Mouse (Mus musculus) left cerebral cortex, postnatal 36 days (tissue): Measurements from ENCODE around the gene Espl1. TPM values are rescaled to one million over a fixed set of nuclear protein-coding genes. Genes with fewer than 3 reads are reported as not detected.

Source experiments
- DNase-seq, 2 experiments: peaks; one replicate each; pipeline ENCODE4 v3.0.0; 2021 to 2022; ENCODE audit warnings: low spot score in 2 of 2, mixed read lengths in 1 of 2
- intact Hi-C: fragments of 180-260 bp; cut with DNase I; formaldehyde crosslinking; loops from one replicate; pipeline ENCODE4 v1.15.1; 2025
- total RNA-seq, 2 experiments: library from RNA; stranded (reverse); gene quantifications; 2 replicates each; pipeline ENCODE4 v1.2.3; 2021

Espl1 gene
- total RNA-seq = 1 to 10 TPM; 1.1 TPM

GRCm38 (mm10) chr15:102295633-102296367, at the start of gene Espl1:
Espl1 (plus strand) TSS chr15:102296266.
- peak; percentile 87 to 90 for DNase-seq
- intact Hi-C loops = no loop called here

GRCm38 (mm10) chr15:102246866-102247251, 49.2 kb upstream of the Espl1 start:
- intact Hi-C loops = loop anchor here (2.0 kb wide), 1 partner anchor 32 kb away; the partner anchor contains the start of gene Mfsd5
- DNase-seq = peak; percentile 87 to 88

DNA sequence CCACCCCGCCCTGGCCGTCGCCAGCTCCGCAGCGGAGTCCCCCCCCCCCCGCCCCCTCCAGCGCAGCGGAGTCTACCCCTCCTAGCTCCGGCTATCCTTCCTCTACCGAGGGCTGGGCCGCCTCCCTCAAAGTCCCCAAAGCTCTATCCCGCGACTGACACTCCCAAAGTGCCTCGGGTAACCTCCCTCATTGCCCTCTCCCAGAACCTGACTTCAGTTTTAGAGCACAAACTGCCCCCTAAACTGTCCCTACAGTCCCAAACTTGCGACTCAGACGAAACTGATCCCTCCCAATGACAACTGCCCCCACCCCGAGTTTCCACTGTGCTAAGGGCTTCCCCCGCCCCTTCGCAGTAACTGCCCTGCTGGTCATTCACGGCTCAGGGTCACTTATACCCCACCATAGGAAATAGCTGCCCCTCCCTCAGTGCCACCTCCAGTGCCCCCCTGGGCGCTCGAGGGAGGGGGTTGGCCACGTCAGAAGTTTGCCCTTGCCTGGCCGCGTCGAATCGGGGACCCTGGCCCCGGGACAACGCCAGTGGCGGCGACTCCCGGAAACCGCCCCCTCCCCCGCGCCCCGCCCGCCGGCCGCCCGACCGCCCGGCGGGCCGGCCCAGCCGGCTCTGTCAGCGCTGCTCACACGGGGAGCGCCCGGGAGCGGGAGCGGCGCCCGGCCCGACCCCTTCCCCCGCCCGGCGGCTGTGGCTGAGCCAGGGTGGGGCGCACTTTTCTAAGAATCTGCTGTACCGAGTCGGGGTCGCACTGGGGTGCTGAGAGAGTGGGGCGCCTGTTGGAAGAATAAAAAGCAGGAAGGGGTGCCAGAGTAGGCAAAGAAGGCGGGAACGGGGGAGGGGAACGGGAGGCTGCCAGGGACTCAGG, 48.6 kb upstream of the Espl1 start:
- intact Hi-C loops = loop anchor here (2.0 kb wide), 1 partner anchor 31 kb away; the partner anchor contains the start of gene Mfsd5
- peak; percentile 42 to 44 for DNase-seq

DNA sequence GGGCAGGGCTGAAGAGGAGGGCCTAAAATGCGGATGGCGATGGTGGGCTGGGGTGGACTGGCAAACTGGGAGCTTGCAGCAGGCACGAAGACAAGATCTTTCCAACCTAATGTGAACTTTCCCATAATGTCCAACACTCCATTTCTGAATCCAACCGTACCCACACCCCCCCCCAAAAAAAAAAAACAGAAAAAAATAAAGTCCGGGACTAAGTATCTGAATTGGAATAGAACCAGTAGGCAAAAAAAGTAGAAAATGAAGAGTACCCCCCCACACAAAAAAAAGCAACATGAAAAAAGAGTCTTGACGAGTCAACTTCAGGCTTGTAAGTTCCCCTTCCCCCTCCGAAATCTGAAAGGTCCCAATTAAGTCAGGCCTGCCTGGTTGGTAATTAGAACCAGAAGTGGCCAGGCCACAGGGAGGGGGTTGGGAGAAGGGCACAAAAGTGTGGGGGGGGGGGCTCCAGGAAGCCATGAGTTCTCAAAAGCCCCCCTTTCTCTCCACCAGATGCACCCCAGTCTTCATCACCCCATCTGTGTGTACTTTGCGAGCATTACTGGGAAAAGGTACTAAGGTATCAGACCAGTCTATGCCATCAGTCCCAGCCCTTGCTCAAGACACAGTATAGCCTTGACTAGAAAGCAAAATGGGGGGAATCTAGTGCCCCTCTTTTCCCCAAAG, 47.8 kb upstream of the Espl1 start:
- intact Hi-C loops = no loop called here
- no peak for DNase-seq

DNA sequence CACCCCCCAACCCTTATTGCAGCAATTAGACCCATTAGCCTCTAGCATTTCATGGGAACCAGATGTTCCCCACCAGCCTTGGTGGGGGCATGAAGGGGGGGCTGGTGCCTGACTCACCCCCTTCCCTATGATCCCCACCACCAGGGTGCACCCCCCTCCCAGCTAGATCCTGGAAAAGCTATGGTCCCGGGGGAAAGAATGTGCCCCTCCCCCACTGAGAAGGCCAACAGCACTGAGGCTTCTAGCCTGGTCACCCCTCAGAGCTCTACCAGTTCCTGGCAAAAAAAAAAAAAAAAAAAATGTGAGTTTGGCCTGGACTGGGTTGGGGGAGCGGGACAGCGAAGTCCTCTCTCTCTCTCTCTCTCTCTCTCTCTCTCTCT, 47.3 kb upstream of the Espl1 start:
- DNase-seq = no peak
- intact Hi-C loops = no loop called here

DNA sequence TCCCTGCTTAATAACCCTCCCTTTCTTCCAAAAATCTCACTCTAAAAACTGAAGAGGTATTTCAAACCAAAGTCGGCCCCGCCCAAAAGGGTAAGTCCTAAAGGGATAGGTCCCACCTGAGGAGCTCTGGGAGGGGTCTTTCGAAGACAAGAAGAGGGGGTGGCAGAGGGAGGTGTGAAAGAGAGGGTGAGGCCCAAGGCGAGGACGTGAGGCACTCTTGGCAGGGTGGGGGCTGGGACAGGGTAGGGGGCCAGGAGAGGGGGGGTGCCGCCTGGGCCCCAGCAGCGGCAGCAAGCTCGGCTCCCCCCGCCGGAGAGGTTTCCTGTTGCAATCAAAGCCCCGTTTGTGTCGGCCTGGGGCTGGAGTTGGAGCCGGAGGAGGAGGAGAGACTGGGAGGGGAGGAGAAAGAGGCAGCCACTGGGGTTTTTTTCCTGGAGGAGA, 46.8 kb upstream of the Espl1 start:
- DNase-seq = no peak
- intact Hi-C loops = no loop called here

- no peak for DNase-seq
- intact Hi-C loops = no loop called here
Observed at GRCm38 (mm10) chr15:102249967-102250366, 46.1 kb upstream of the Espl1 start.

GRCm38 (mm10) chr15:102250521-102250920, 45.5 kb upstream of the Espl1 start:
- intact Hi-C loops = no loop called here
- no peak for DNase-seq

- intact Hi-C loops = no loop called here
- DNase-seq = no peak
Observed at GRCm38 (mm10) chr15:102255547-102256255, 40.4 kb upstream of the Espl1 start.

- intact Hi-C loops = no loop called here
- peak; percentile 38 to 42 for DNase-seq
Observed at GRCm38 (mm10) chr15:102256431-102257201, 39.5 kb upstream of the Espl1 start.

DNA sequence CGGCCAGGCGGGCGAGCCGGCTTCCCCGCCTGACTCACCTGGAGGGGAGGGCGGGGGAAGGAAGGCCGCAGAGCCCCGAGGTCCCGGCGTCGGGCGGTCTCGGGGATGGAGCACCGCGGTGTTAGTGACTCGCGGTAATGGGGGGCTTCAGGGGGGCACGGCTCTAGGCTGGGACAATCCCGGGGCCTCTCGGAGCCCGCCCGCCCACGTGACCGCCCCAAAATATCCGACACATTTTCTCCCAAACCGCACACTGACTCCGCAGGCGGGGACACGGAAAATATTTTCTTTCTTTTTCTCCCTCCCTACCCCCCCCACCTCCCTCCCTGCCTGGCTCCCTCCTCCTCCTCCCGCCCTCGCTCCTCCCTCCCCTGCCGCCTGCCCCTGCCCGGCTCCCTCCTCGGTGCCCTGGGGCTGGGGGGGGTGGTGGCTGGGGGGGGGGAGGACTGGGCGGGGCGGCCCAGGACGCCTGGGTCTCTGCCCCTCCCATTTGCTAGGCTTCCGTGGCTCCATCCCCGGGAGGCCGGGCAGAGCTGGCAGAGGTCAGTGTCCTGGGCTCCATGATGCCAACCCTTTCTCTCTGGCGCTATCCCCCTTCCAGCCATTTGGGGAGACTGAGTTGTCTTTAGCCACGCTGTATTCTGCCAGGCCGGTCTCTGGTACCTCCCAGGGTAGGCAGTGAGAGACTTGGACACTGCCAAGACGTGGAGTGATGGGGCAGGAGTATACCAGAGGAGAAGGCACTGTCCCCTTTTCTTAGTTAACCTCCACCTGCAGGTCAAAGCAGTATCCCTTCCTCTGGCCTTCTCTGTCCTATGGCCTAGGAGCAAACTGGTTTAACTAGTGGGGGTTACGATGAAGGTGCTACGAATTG, 38.6 kb upstream of the Espl1 start, which contains the start of gene Rarg:
Gene Rarg (minus strand): TSS at position 316 of the 874 bp plus-strand sequence.
- DNase-seq = peak; percentile 39 to 44
- intact Hi-C loops = no loop called here

DNA sequence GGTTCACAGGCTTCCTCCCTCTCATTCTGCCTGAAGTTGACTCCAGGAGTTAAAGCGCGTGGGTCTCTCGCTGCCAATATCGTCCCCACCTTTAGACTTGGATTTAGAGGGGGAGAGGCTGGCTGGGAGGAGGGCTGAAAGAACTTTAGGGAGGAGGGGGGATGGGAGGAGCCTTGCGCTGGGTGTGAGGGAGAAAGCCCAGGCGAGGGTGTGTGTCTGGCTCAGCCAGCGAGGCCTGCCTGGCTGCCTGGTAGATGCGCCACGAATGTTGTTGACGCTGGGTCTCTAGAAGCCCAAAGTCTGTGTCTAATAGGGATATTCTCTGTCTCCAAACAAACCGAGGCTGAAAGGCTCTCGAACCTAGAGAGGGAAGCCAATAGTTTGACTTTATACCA, 38.0 kb upstream of the Espl1 start:
- intact Hi-C loops = no loop called here
- DNase-seq = peak; percentile 34 to 45

DNA sequence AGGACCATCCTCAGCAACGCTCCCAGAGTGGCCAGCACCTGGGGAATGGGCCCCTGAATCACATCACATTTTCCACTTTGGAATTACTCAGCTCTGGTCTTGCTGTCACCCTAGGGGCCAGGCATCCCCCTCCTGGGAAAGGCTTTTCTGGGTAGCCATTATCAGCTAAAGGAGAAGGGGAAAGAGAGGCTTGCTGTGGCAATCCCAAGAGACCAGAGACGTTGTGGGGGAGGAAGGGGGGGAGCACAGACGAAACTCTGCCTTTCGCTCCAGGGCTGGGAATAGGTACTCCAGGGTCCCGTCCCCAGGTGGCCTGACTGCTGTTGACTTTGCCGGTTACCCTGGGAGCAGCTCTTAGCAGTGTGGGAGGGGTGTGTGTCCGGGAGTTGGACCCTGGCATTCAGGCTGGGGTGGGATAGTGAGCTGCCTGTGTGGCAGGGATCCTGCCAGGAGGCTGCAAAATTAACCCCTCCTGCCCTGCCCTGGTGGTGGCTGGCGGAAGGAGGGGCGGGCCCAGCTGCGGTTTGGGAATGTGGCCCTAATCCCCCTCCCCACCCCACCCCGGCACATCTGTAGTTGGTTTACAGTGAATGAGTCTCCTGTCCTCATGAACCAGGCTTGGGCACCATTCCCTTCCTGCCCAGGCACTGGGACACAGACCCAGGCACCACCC, 37.3 kb upstream of the Espl1 start:
- DNase-seq = no peak
- intact Hi-C loops = no loop called here

DNA sequence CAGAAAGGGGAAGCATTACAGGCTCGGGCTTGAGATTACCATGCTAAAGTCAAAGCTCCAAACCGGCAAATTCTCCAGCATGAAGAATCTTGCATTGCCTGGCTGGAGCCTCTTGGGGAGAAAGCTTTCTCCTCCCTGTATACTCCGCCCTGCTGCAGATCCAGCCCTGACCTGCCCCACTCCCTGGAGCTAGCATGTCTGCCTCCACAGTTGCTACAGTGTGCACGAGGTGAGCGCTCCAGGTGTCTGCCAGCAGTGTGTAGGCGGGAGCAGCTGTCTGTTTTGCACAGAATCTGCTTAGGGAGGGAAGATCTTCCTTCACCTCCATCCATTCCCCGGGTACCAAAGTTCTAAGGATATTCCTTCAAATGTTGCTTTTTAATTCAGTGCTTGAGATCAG, 33.5 kb upstream of the Espl1 start:
- DNase-seq = peak; percentile 43 to 59
- intact Hi-C loops = no loop called here

GRCm38 (mm10) chr15:102263037-102263436, 33.0 kb upstream of the Espl1 start:
- intact Hi-C loops = no loop called here
- no peak for DNase-seq

GRCm38 (mm10) chr15:102265548-102265947, 30.5 kb upstream of the Espl1 start:
- no peak for DNase-seq
- intact Hi-C loops = no loop called here

- DNase-seq = no peak
- intact Hi-C loops = no loop called here
Observed at GRCm38 (mm10) chr15:102270274-102270960, 25.6 kb upstream of the Espl1 start, which contains the start of gene Gm9918. Gm9918 (plus strand) TSS chr15:102270563.
